Mouse (Mus musculus): ENCODE measurements at regions not wholly inside any gene's neighbourhood (a gene's known extent, or its start where the extent isn't known, plus 50 kb on each side); places are given as distances from the start of the nearest gene placed in this dataset.
"Not testable (repeated sequence)": the region's sequence is repeated elsewhere in the genome, so short reads cannot be mapped to it uniquely, and the experiment has no call there.

DNA sequence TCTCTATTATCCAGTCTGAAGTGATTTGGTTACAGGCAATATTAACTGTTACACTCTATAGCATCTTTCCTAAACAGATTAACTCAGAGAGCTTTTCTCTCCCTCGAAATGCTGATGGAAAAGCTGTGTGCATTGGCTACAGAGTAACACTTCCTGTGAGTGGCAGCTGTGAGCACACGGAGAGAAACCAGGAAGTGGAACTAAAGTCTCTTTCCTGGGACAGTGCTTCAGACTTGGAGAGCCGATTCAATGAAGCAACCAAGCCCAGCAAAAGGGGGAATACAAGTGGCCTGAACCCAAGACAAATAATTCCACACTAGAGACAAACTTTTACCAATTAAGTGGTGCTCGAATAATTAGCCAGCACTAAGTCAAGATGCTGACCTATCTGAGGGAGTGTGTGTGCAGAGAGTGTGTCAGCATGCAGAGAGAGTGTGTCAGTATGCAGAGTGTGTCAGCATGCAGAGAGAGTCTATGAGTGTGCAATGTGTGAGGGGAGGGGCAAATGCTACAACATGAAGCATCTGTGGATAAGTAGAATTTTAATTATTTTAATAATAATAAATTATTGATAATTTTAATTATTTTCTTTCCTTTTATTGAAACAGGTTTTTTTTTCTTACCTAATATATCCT lies 74.9 kb upstream of the 1110032F04Rik start:
- peak; percentile 73 for DNase-seq (ENCODE audit: low read depth)

- no peak for DNase-seq (ENCODE audit: low read depth)
Observed at GRCm38 (mm10) chr3:68795641-68796040, 73.7 kb upstream of the 1110032F04Rik start.

- DNase-seq (ENCODE audit: low read depth), result not testable (repeated sequence)
Observed at GRCm38 (mm10) chr3:68798408-68798807, 71.0 kb upstream of the 1110032F04Rik start.

GRCm38 (mm10) chr3:68808866-68809265 lies 60.5 kb upstream of the 1110032F04Rik start:
- no peak for DNase-seq (ENCODE audit: low read depth)

GRCm38 (mm10) chr3:68813461-68813860 lies 55.9 kb upstream of the 1110032F04Rik start:
- no peak for DNase-seq (ENCODE audit: low read depth)

DNA sequence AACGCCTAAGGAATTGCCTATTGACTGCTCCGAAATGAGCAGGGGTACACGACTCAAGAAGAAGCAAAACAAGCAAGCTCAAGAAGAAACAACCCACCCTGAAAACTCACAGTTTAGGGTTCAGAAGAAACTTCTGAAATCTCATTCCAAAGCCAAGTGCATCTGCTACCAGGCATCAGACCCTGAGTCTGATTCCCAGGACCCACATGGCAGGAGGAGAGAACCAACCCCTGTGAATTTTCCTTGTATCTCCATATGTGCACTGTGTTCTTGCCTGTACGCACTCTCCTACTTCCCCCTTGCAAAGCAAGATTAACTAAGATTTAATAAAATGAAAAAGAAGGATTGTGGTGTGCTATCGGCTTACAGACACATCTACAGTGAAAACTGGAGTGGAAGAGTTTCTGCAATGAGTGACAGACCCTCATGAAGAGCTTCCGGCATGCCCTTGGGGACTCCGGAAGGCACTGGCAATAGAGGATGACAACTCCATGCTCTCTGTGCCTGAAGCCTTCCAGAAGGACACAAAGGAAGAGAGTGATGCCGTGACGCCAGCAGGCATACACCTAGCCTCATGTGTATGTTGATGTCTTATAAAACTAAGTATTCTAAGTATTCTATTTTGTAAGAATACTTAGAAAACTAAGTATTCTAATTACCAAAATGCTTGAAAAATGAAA lies 55.2 kb upstream of the 1110032F04Rik start:
- DNase-seq (ENCODE audit: low read depth), result no peak

- DNase-seq (ENCODE audit: low read depth), result no peak
Observed at GRCm38 (mm10) chr3:68815621-68816020, 53.8 kb upstream of the 1110032F04Rik start.

- no peak for DNase-seq (ENCODE audit: low read depth)
Observed at GRCm38 (mm10) chr3:68817321-68817720, 52.1 kb upstream of the 1110032F04Rik start.
